Mouse (Mus musculus) CH12.LX (cell line): ENCODE measurements around the gene Gm21992. TPM values are rescaled to one million over a fixed set of nuclear protein-coding genes. Genes with fewer than 3 reads are reported as not detected.

Experiments
- DNase-seq: peaks from one replicate; pipeline ENCODE4 v3.0.0-alpha.2; 2013; ENCODE audit errors: extremely low read depth
- H3K27ac ChIP-seq: 2 replicates; pipeline ENCODE4 v1.5.1; 2012; ENCODE audit warnings: low read depth, mild to moderate bottlenecking, control low read depth, moderate library complexity; ENCODE audit not compliant: insufficient read depth
- H3K27me3 ChIP-seq: replicated peaks from 2 replicates; pipeline ENCODE3; 2012; ENCODE audit warnings: inconsistent platforms
- H3K36me3 ChIP-seq, 2 experiments: replicated peaks in 1 of 2; 2 replicates each; pipeline versions ENCODE3 to v1.6.1; 2012; ENCODE audit warnings: inconsistent platforms in 1 of 2, low read length in 1 of 2, mild to moderate bottlenecking in 1 of 2, mixed read lengths in 1 of 2, moderate library complexity in 1 of 2; ENCODE audit not compliant: control insufficient read depth in 1 of 2, insufficient read depth in 1 of 2
- H3K4me1 ChIP-seq, 2 experiments: 2 replicates each; pipeline ENCODE4 v1.6.1; 2012; ENCODE audit warnings: inconsistent platforms in 1 of 2, moderate library complexity in 1 of 2; ENCODE audit not compliant: insufficient read depth in 2 of 2, control insufficient read depth in 1 of 2
- H3K4me2 ChIP-seq: 2 replicates; pipeline ENCODE4 v1.6.1; 2012; ENCODE audit warnings: low read depth, mild to moderate bottlenecking, control low read depth; ENCODE audit not compliant: poor library complexity, insufficient read depth, severe bottlenecking
- H3K4me3 ChIP-seq, 3 experiments: fragments of 150-350 bp in 1 of 3; sonication (generic) in 1 of 3; replicated peaks in 1 of 3; 2 replicates each; pipeline versions ENCODE3 to v1.5.1; 2011 to 2012; ENCODE audit warnings: low read depth in 2 of 3, low read length in 2 of 3, mild to moderate bottlenecking in 2 of 3, moderate library complexity in 2 of 3, control low read depth in 1 of 3, improper control_type of control experiment in 1 of 3, inconsistent platforms in 1 of 3, mixed read lengths in 1 of 3; ENCODE audit not compliant: poor library complexity in 1 of 3
- H3K79me2 ChIP-seq: replicated peaks from 2 replicates; pipeline ENCODE4 v1.6.1; 2012; ENCODE audit warnings: mild to moderate bottlenecking, moderate library complexity; ENCODE audit not compliant: control insufficient read depth, poor library complexity, insufficient read depth, severe bottlenecking; ENCODE audit errors: extremely low read depth
- H3K9ac ChIP-seq: 2 replicates; pipeline ENCODE4 v1.6.1; 2012; ENCODE audit warnings: low read depth, mild to moderate bottlenecking, control low read depth, moderate library complexity; ENCODE audit not compliant: insufficient read depth
- H3K9me3 ChIP-seq: replicated peaks from 2 replicates; pipeline ENCODE3; 2012; ENCODE audit warnings: low read length, inconsistent platforms, mixed read lengths
- CHD2 ChIP-seq: IDR thresholded peaks from 2 replicates; pipeline ENCODE4 v1.6.1; 2011; ENCODE audit warnings: low read length, improper control_type of control experiment
- IRF4 ChIP-seq: IDR thresholded peaks from 2 replicates; pipeline ENCODE4 v1.6.1; 2014; ENCODE audit warnings: low read depth, mild to moderate bottlenecking, inconsistent platforms, low read length, improper control_type of control experiment
- JUND ChIP-seq: conservative IDR thresholded peaks from 2 replicates; pipeline ENCODE4 v1.6.1; 2011; ENCODE audit warnings: low read depth, low read length, improper control_type of control experiment
- MYC ChIP-seq: IDR thresholded peaks from 2 replicates; pipeline ENCODE4 v1.6.1; 2011; ENCODE audit warnings: low read depth, mild to moderate bottlenecking, improper control_type of control experiment, low read length
- RCOR1 ChIP-seq: conservative IDR thresholded peaks from 2 replicates; pipeline ENCODE4 v1.6.1; 2012; ENCODE audit warnings: low read depth, mild to moderate bottlenecking, inconsistent platforms, low read length, improper control_type of control experiment
- SIN3A ChIP-seq: IDR thresholded peaks from 2 replicates; pipeline ENCODE4 v1.6.1; 2012; ENCODE audit warnings: low read length, improper control_type of control experiment, inconsistent platforms
- ZNF384 ChIP-seq: IDR thresholded peaks from 2 replicates; pipeline ENCODE4 v1.6.1; 2012; ENCODE audit warnings: low read depth, low read length, improper control_type of control experiment, inconsistent platforms
- dilution Hi-C: fragments of 300-500 bp; cut with MboI; formaldehyde crosslinking; loops from 2 replicates; pipeline ENCODE4 v1.14.3; 2020; ENCODE audit warnings: low sequenced_read_pairs; ENCODE audit not compliant: extremely low pct_unique_long_range_greater_than_20kb, extremely low pct_ligation_motif_present
- in situ Hi-C: fragments of 300-500 bp; cut with MboI; formaldehyde crosslinking; loops from 3 replicates; pipeline ENCODE4 v1.14.3; 2019; ENCODE audit warnings: low sequenced_read_pairs, low pct_ligation_motif_present, low pct_unique_long_range_greater_than_20kb, mixed read lengths
- polyA plus RNA-seq: library from polyadenylated mRNA; unstranded; fragments of >175 nt; gene quantifications from 2 replicates; pipeline ENCODE4 v1.2.1, GENCODE M21; 2012; ENCODE audit warnings: low read depth; ENCODE audit not compliant: insufficient read length
- total RNA-seq, 2 experiments: library from RNA; depleted of rRNA; stranded (reverse); fragments of 300-350 nt in 1 of 2; fragments of >200 nt in 1 of 2; gene quantifications; 2 replicates each; pipeline ENCODE4 v1.2.3; 2012 to 2014

The Gm21992 gene
- total and polyA plus RNA-seq, 3 experiments, result 3.9 to 44.3 (median 17.0) TPM

GRCm38 (mm10) chr19:4810746-4811062, 708 bp downstream of the Gm21992 start:
- Histone ChIP-seq H3K9me3 (peaks cover 7% of the 10 kb centered on the region), H3K4me1 (peaks cover 4 to 28% of the 10 kb centered on the region in 2 experiments; a peak in 3 of 4 replicates), H3K27ac (peak overlapping the region; percentile 84; the same call in 1 of the 2 replicates)
- DNase-seq, result no peak
- dilution Hi-C loops, result no loop called here
- TF ChIP-seq IRF4 (no peak), SIN3A (0 out of 2 replicates have a peak, but pooled peaks have one; percentile 6)
- TF ChIP-seq, all 38 proteins: peak for 1
- H3K4me3 ChIP-seq, result peak overlapping the region; percentile 74 to 88 (median 88)
- H3K9ac ChIP-seq, result peak overlapping the region; percentile 64
- H3K27me3 ChIP-seq, result no peaks in the 10 kb centered on the region
- peak overlapping the region; percentile 92; the same call in 1 of the 2 replicates for H3K4me2 ChIP-seq
- in situ Hi-C loops, result no loop called here
- peaks cover 0 to 20% of the 10 kb centered on the region in 2 experiments for H3K36me3 ChIP-seq
- peaks cover 56% of the 10 kb centered on the region for H3K79me2 ChIP-seq

- Histone ChIP-seq H3K4me2 (peak overlapping the region; percentile 92), H3K36me3 (peaks cover 0 to 21% of the 10 kb centered on the region in 2 experiments), H3K9me3 (peaks cover 4% of the 10 kb centered on the region), H3K27me3 (no peaks in the 10 kb centered on the region), H3K27ac (no peak overlapping the region), H3K79me2 (peaks cover 60% of the 10 kb centered on the region), H3K4me1 (peaks cover 4 to 32% of the 10 kb centered on the region in 2 experiments; a peak in 3 of 4 replicates), H3K9ac (peak overlapping the region; percentile 64), H3K4me3 (peak overlapping the region; percentile 74 to 88 (median 88))
- DNase-seq, result no peak
- in situ Hi-C loops, result no loop called here
- dilution Hi-C loops, result no loop called here
- TF ChIP-seq JUND, result no peak
Measured at GRCm38 (mm10) chr19:4810309-4810708, 1.1 kb downstream of the Gm21992 start.

DNA sequence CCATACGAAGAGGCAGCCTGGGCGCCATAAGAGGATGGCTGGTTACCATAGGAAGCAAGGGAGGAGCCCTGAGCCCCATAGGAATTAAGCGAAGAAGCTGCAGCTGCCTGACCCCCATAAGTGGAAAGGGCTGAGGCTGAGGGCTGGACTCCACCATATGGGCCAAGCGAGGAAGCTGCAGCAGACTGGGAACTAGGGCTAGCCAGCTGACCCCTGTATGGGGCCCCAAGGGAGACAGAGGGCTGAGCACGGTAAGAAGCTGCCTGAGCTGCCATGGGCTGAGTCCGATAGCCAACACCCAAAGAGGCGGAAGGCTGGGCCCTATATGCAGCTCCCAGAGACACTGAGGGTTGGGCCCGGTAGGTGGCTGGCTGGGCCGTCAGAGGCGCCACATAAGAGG, 8.1 kb downstream of the Gm21992 start:
- no peak for DNase-seq
- Histone ChIP-seq H3K79me2 (peaks cover 100% of the 10 kb centered on the region), H3K4me2 (no peak overlapping the region), H3K9ac (no peak overlapping the region), H3K9me3 (no peaks in the 10 kb centered on the region), H3K27me3 (no peaks in the 10 kb centered on the region), H3K36me3 (peaks cover 43 to 89% of the 10 kb centered on the region in 2 experiments), H3K27ac (no peak overlapping the region), H3K4me1 (peaks cover 6 to 37% of the 10 kb centered on the region in 2 experiments), H3K4me3 (no peak overlapping the region)
- dilution Hi-C loops, result no loop called here
- in situ Hi-C loops, result no loop called here
- no peak for TF ChIP-seq CHD2
- TF ChIP-seq MYC, result no peak
- TF ChIP-seq ZNF384, result no peak
- TF ChIP-seq RCOR1, result no peak
